Mouse (Mus musculus) C3H10T1/2 (cell line): ENCODE measurements around the gene Resp18. TPM values are rescaled to one million over a fixed set of nuclear protein-coding genes. Genes with fewer than 3 reads are reported as not detected.

Experiments
- polyA plus RNA-seq, 2 experiments: library from polyadenylated mRNA; unstranded; fragments of >200 nt; fragmentation: generic; extraction: Trizol; gene quantifications; one replicate each; pipeline ENCODE4 v1.2.1; 2012; ENCODE audit warnings: missing spikeins in 2 of 2

The Resp18 gene
- polyA plus RNA-seq: not detected

DNA sequence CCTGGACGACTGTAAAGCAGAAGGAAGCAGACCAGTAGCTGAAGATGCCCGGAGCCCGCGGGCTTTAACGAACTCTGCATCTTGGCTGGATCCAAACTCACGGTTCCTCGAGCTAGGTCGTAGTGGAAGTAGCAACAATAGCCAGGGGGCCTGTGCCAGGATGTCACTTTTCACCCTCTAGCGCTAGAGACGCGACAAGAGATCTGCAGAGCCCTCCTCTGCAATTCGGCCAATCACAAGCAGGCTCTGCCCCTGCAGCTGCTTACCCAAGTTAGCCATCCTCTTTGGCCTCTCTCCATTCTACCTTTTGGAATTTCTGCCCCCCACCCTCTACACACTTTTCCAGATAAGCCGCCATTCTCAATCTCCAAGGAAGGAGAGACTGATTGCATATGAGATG lies at the start of gene Resp18:
Gene Resp18, minus strand, starts transcription at position 188 of the 400 bp plus-strand sequence.

DNA sequence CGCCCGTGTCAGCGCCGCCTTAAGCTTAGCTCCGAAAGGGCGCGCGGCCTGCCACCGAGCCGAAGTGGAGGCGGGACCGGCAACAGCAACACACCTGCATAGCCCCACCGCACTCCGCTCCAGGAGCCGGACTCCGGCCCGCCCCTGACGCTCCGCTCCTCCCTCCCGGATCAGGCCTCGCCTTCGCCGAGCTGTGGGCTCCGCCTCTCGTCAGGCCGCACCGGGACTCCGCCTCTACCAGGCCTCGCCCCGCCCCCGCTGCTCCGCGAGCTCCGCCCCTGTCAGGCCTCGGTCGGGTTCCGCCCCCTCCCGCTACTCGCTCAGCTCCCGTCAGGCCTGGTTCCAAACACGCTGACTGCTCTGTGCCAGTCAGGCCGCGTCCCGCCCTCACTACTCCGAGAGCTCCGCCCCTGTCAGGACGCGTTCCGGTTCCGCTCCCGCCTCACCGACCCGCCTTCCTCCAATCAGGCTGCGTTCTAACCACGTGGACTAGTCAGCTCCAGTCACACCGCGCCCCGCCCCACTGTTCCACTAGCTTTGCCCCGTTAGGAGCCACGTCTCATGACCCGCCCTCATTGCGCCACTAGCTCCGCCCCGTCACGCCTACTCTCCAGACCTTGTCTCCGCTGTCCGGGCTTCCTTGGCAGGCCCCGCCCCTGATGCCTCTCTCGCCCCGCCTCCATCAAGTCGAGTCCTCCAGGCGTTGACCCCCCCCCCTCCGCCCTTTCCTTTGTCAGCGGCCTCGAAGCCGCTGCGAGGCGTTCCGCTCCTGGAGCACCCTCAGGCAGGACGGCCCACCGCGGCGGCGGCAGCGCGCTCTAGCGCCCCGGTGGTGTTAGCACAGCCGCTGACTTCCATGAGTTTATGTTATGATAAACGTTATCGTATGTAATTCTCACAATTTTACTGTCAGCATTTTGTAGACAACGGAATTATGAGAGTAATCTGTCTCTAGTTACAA lies 39.3 kb upstream of the Resp18 start, which contains the start of gene Dnpep:
Gene Dnpep, minus strand, starts transcription at position 750 of the 961 bp plus-strand sequence.

DNA sequence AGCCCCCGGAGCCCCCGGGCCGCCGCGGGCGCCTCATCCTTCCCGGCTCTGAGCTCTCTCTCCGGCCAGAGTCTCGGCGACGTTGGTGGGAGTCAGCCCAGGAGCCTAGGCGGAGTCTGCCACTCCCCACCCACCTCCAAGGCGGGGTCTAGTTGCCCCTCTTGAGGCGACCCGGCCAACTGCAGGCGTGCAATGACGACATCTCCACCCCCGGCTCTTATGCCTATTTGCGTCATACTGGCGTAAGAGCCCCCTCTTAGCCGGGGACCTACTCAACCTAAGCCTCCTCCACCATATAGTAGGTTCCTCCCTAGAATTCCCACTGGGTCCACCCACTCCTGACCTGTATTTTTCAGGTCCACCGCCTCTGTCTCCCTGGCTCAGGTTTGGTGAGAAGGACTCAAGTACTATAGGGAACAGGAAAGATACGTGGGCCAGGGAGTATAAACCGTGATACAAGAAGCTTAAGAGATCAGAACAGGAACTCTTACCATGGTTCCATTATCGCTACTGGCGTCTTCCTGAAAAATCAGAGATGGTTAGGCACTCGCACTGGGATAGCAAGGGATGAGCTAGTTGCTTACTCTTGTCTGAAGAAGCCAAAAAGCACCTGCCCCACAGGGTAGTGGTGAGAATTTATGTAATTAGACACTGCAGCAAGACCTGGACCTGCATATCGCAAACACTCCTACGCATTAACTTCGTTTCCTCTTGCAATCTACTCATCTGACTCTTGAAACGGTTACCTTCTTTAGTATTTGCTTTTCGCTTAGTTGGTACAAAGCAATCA lies 13.9 kb downstream of the Resp18 start, which contains the start of gene Ptprn:
Gene Ptprn, minus strand, starts transcription at position 412 of the 790 bp plus-strand sequence.

DNA sequence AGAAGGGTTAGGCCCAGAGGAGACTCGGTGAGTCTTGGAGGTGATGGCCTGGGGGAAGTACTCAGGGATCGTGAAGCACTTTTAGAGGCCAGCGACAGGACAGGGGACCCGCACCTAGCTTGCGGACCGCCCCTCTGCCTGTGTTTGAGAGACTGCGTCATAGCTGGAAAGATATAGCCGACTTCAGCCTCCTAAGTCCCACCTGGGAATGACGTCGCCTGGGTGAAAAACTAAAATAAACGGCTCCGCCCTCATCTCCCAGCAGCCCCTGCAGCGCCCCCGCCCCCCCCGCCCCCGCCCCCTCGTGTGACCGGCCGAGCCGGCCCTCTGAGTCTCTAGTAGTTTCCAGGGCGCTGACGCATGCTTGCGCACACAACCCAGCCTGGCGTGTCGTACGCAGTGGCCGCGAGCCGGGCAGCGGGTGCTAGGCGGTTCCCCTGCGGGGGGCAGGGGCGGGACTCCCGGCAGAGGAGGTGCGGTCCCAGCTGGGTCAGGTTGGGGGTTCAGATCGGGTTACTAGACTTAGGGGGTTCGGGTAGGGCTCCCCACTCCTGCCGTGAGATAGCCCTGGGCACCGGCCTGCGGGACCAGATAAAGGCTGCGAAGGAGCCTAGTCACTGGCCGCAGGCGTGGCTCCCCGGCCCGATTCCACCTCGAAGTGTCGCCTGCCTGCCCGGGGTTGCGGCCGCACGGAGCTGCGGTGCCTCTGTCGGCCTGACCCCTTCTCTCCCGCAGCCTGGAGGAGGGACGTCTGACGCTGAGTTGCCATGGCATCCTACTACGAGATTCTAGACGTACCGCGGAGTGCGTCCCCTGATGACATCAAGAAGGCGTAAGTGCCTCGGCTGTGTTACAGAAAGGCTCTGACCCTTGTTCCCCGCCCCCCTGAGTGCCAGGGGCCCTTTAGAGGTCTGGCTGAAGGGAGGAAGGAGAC lies 41.8 kb downstream of the Resp18 start, which contains the start of gene Dnajb2:
Gene Dnajb2, plus strand, starts transcription at position 290 of the 934 bp plus-strand sequence.

DNA sequence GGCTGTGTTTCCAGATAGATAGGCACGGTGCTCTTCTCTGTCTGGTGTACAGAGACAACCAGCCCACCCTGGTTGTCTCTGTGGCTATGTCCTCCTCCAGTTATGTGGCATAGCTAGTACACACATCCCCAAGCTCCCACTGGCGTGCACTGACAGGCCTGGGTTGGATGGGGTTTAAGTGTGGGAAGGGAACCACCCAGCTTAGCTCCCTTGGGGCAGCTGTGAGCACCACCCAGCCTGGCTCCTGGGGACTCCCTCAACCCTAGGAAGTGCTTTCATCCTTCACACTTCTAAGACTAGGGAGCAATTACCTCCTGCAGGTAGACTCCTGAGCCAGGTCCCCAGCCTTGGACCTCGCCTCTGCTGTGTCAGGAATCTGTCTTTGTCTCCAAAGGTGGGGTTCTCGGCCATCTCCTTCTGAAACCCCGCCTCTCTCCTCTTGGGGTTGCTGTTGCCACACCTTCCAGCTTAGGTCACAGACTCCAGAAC lies 46.5 kb downstream of the Resp18 start, which contains the start of gene A630095N17Rik:
Gene A630095N17Rik, minus strand, starts transcription at position 439 of the 489 bp plus-strand sequence.

Other genes with a start within 250 kb of the Resp18 start
- 1 to 10 TPM; 6.5 to 6.6 TPM for gene Nhej1, start 153.2 kb downstream of the Resp18 start, polyA plus RNA-seq
- under 1 TPM; 0.01 to 0.46 TPM for gene Slc23a3, start 144.5 kb downstream of the Resp18 start, polyA plus RNA-seq
- 10 to 100 TPM; 21.7 to 39.3 TPM for gene Cnppd1, start 135.7 kb downstream of the Resp18 start, polyA plus RNA-seq
- gene Retreg2, start 135.6 kb downstream of the Resp18 start, polyA plus RNA-seq: 10 to 100 TPM; 41.2 to 57.7 TPM
- gene Zfand2b, start 109.8 kb downstream of the Resp18 start, polyA plus RNA-seq: 10 to 100 TPM; 35.1 to 38.6 TPM
- 10 to 100 TPM in 1 of 2 experiments, 1 to 10 TPM in 1; 8.1 to 19.2 TPM for gene Abcb6, start 98.0 kb downstream of the Resp18 start, polyA plus RNA-seq
- 1 to 10 TPM; 3.5 to 6.8 TPM for gene Ankzf1, start 86.3 kb downstream of the Resp18 start, polyA plus RNA-seq
- gene Atg9a, start 86.2 kb downstream of the Resp18 start, polyA plus RNA-seq: 10 to 100 TPM; 13.1 to 26.6 TPM
- gene Glb1l, start 67.6 kb downstream of the Resp18 start, polyA plus RNA-seq: 1 to 10 TPM in 1 of 2 experiments, under 1 TPM in 1; 0.15 to 7.5 TPM
- 100 to 1,000 TPM in 1 of 2 experiments, 10 to 100 TPM in 1; 77.1 to 116 TPM for gene Stk16, start 67.6 kb downstream of the Resp18 start, polyA plus RNA-seq
- 100 to 1,000 TPM in 1 of 2 experiments, 1 to 10 TPM in 1; 6.5 to 102 TPM for gene Tuba4a, start 58.5 kb downstream of the Resp18 start, polyA plus RNA-seq
- gene A630095N17Rik, start 46.3 kb downstream of the Resp18 start, polyA plus RNA-seq: not detected
- gene Dnajb2, start 42.0 kb downstream of the Resp18 start, polyA plus RNA-seq: 10 to 100 TPM; 17.9 to 34.8 TPM
- gene Ptprn, start 13.9 kb downstream of the Resp18 start, polyA plus RNA-seq: under 1 TPM; 0.26 to 0.82 TPM
- 100 to 1,000 TPM in 1 of 2 experiments, 10 to 100 TPM in 1; 81.6 to 131 TPM for gene Dnpep, start 39.6 kb upstream of the Resp18 start, polyA plus RNA-seq
- 1 to 10 TPM; 1.0 to 1.3 TPM for gene Des, start 81.9 kb upstream of the Resp18 start, polyA plus RNA-seq
- gene Speg, start 96.9 kb upstream of the Resp18 start, polyA plus RNA-seq: 10 to 100 TPM in 1 of 2 experiments, 1 to 10 TPM in 1; 7.3 to 31.3 TPM
- 100 to 1,000 TPM in 1 of 2 experiments, 10 to 100 TPM in 1; 59.9 to 119 TPM for gene Gmppa, start 157.5 kb upstream of the Resp18 start, polyA plus RNA-seq
- under 1 TPM in 1 of 2 experiments, not detected in 1; 0.04 TPM for gene Asic4, start 172.0 kb upstream of the Resp18 start, polyA plus RNA-seq
- 100 to 1,000 TPM in 1 of 2 experiments, 10 to 100 TPM in 1; 40.9 to 104 TPM for gene Chpf, start 200.9 kb upstream of the Resp18 start, polyA plus RNA-seq
- gene Tmem198, start 201.1 kb upstream of the Resp18 start, polyA plus RNA-seq: 1 to 10 TPM in 1 of 2 experiments, under 1 TPM in 1; 0.25 to 1.3 TPM
- gene Obsl1, start 228.0 kb upstream of the Resp18 start, polyA plus RNA-seq: 10 to 100 TPM; 20.0 to 73.7 TPM
- 1 to 10 TPM in 1 of 2 experiments, under 1 TPM in 1; 0.47 to 6.2 TPM for gene Inha, start 228.7 kb upstream of the Resp18 start, polyA plus RNA-seq
- 1 to 10 TPM; 4.5 to 9.4 TPM for gene Stk11ip, start 243.1 kb upstream of the Resp18 start, polyA plus RNA-seq